Mouse (Mus musculus) induced T-regulatory cell, adult 2 months (primary cell): Measurements from ENCODE around the gene Map3k7.
A peak's percentile ranks its signal among the peaks of the same experiment; 100 is the strongest.
"Not testable (repeated sequence)": the region's sequence is repeated elsewhere in the genome, so short reads cannot be mapped to it uniquely, and the experiment has no call there.

ENCODE experiments used
- DNase-seq: peaks from one replicate; pipeline ENCODE4 v3.0.0-alpha.2; 2012; ENCODE audit warnings: low read depth

The Map3k7 gene

DNA sequence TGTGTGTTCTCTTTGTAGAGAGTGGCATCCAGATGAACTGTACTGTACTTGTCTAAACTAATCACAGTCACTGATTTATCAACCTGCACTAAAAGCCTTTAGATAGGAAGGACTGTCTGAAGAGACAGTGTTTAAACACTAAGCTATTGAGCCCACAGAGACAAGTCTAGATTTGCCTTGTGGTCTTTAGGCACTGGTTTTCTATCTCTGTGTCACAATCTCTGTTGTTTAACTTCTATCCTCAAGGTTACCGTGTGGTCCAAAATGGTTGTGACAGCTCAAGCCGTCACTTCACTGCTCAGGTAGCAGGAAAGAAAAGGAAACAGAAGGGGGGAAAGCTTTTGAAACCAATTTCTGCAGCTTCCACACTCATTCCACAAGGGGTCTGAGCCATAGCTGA, 29.5 kb downstream of the Map3k7 start:
- DNase-seq = no peak

DNA sequence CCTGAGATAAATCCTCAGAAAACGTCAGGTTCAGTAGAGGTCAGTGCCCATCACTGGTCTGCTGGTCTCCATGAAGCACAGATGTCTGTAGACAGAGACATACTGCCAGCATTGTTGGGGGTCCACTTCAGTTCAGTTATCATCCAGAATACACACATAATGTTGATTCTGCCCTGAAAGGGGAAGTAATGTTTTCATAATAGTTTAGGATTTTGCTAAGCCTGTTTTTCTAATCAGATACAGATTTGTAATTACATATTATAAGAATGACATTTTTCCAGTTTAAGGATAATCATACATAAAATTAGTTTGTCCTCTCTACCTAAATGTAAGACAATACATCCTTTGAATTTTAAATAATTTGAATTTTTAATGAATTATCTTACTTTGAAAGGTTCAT, 30.0 kb downstream of the Map3k7 start:
- DNase-seq = no peak

DNA sequence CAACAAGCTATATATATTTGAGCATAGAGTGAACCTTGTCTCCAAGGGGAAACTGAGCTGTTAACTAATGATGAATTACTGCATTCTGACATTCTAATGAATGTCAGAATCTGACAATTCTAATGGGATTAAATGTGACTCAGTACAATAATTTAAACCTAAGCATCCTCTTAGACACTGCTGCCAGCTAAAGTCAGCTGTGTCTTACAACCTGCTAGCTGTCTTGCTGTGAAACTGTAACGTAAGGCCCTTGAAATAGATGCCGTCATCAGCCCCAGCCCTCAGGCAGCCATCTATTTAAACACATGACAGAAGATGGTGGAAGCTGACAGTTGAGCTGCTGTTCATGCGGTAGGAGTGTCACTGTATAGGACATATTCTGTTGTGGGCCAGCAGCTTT, 37.6 kb downstream of the Map3k7 start:
- no peak for DNase-seq

DNA sequence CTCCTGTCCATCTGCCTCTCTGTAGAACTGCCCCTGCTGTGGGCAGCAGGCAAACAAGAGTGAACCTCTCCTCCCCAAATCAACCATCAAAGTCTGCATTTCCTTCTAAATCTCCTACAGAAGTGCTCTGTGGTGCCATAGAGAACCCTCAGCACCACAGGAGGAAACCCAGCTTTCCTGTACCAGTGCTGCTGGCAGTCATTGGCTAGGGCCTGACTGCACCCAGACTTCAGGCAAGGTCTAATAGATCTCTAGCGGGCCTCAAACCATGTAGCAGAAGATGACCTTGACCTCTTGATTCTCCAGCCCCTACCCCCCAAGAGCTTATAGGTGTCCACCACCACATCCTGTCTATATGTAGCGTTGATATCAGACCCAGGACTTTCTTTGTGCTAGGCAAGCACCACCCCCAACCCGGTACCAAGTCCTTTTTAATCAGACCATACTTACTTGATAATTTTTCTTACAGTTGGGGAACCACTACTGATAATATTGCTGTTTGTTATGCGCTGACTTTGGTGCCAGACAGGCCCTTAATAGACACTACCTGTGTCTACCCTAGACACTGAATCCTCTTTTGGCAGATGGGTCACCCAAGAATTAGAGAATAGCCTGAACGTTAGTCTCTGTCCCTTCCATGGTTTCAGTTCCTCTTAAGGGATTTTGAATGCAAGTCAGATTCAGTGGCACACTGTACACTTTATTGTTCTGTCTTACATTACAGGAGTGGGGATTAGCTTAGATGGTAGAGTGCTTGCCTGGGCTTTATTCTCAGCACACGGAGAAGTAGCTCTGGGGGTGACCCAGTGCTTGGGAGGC, 41.1 kb downstream of the Map3k7 start:
- DNase-seq = no peak

DNA sequence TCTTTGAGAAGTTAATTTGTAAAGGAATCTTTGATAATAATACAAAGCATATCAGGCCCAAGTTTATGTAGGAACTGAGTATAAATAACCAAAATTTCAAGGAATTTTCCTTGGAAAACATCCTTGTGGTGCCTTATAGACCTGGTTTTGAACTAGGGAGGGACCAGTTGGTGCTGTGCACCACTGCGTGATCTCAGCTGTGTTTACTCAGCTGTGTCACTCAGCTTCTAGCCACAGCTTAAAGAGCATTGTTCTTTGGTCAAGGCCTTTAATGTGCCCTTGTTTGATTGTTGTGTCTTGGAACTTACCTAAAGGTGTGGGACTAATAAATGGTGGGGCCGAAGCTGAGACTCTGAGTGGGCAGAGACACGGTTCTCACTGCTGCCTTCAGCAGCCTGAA, 43.3 kb downstream of the Map3k7 start:
- no peak for DNase-seq

DNA sequence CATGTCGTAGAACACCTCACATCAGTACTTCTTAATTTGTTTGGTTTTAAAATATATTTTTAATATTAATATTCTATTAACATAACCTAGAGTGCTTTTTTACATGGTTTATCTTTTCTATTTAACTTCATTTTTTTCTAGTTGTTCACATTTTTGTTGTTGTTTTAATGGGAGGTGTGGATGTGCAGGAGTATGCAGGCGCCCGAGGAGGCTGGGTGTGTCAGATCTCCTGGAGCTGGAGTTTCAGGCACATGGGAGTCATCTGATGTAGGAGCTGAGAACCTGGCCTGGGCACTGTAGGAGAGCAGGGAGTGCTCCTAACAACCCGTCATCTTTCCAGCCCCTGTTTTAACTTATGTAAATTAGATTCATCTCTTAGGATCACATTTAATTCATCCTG, 44.2 kb downstream of the Map3k7 start:
- DNase-seq = no peak

DNA sequence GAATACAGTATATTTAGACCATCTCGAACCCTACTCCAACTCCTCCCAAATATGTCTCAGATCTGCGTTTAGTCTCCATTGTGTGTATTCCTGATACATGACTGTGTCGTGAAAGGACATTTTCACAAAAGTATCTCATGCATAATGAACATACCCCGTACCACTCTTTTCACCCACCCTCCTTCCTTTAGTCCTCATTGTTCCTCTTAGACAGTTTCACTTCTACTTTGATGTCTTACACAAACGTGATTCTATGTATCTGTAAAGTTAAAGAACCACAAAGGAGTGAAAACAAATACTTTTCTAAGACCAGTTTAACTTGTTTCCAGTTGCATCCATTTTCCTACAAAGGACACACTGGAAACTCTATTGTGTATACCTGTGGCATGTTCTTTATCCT, 46.9 kb downstream of the Map3k7 start:
- DNase-seq = no peak

DNA sequence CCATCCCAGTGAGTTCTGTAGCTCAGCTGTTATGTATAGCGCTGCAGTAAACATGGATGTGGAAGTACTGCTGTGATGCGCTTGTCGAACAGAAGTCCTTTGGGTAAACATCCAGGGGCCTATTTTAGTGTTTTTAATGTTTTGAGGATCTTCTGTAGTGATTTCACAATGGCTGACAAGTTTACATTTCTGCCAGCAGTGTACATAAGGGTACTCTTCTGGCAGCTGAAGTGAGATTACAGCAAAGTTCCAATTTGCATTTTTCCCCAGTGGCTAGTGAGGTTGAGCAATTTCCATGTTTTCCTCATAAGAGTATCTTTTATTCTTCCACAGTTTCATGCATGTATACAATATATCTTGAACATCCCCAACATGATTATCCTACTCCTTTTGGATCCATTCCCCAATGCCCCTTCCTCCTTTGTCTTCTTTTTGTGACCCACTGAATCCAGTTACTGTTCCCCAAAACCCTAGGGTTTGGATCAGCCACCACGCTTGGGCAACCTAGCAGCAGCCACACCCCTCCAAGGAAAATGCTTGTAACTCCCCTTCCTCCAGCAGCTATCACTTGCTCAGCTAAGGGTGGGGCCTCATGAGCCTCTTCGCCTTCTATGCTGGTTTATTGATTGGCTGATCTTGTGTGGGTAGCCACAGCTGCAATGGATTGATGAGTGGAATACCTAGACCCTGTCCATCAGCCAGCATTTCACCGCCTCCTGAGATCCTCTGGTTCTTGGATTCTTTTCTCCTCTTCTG, 47.5 kb downstream of the Map3k7 start:
- no peak for DNase-seq

DNA sequence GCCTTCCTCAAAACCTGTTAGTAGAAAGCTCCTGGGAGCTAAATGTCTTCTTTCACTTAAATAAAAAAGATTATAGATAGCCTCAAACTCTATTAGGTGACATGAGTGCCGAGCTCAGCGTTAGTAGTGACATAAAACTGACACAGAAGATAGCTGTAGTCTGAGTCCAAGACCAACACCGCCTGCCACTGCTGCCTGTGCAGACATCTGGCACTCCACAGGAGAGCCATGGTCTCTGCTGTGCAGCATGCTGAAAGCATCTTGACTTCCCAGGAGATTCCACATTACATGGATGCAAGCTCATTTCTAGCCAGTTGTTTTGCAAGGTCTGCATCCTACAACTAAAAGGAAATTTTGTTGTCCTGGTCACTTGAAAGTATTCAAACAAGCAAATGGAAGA, 57.2 kb downstream of the Map3k7 start:
- DNase-seq = no peak

DNA sequence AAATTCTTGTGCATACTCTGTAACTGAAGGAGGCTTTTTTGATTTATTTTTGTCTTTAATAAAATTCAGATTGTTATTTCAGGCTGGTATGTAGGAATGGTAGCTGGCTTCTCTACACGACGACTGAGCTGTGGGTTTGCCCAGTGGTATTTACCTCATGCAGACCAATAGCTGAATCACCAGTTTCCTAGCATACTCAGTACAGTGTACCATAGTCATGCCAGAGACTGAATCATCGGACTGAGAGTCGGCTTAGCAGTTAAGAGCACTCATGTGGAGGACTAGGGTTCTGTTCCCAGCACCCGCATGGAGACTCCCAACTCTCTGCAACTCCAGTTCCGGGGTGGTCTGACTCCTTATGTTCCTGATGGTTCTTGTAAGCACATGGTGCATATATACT, 58.4 kb downstream of the Map3k7 start:
- DNase-seq = no peak

DNA sequence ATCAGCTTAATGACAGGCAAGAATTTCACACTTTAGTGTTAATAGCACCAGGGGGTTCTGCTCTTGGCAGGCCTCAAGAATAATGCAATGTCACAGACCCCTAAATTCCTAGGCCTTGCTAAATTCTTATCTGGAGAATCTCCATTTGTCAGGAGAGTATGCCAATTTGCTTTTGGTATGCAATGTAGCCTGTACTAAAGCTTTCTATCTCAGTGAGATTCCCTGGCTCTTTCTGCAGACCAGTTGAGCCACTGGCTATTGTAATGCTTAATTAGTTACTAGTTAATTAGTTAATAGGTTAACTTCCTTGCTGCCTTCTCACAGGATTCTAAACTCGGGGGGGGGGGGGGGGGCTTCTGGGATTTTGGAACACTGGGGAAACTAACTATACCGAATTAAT, 60.3 kb downstream of the Map3k7 start:
- not testable (repeated sequence) for DNase-seq

DNA sequence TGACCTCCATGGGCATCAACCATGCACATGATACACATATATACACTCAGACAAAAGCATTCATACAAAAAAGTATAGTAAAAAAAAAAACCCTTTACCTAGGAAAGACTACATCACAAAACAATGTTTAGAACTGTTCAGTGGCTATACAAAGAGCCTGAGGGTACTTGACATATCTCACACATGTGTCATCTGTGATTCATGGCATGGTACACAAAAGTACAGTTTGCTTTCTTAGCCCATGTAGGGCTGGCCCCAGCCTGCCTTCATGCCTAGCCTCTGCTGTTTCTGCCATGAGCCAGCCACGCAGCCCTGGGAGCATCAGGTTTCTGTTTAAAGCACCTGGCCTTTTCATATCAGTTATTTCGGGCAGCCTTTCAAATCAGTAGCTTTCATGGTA, 61.2 kb downstream of the Map3k7 start:
- DNase-seq = no peak

DNA sequence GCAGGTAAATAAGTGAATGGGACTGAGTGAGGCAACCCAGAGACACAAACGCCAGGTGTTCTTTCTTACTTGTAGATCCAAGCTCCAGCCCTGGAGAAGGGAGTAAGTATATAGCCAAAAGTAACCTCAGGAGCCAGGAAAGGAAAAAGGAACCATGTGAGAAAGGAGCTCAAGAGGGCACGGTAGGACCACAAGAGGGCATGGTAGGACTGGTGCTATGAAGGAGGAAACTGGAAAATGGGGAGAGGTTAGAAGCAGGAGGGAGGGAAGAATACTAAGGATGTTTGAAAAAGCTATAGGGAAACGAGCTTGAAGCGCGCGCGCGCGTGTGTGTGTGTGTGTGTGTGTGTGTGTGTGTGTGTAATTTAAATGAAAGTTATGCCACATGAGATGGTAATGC, 63.2 kb downstream of the Map3k7 start:
- DNase-seq = no peak

DNA sequence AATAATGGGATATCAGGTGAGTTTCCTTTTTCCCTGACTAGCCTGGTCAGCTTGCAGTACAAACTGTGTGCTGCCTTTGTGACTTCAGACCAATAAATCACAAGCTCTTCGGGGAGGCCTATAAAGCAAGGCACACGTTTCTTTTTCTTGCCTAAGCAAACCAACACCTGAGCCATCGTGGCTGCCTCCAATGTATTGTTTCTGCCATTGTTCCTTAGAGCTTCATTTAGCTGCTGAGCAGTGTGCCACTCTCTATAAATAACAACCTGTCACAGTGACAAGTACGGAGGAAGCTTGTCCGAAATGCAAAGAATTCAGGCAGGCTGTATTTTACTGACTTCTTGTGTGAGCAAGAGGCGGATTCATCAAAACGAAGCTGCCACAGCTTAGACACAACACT, 73.4 kb downstream of the Map3k7 start:
- no peak for DNase-seq

DNA sequence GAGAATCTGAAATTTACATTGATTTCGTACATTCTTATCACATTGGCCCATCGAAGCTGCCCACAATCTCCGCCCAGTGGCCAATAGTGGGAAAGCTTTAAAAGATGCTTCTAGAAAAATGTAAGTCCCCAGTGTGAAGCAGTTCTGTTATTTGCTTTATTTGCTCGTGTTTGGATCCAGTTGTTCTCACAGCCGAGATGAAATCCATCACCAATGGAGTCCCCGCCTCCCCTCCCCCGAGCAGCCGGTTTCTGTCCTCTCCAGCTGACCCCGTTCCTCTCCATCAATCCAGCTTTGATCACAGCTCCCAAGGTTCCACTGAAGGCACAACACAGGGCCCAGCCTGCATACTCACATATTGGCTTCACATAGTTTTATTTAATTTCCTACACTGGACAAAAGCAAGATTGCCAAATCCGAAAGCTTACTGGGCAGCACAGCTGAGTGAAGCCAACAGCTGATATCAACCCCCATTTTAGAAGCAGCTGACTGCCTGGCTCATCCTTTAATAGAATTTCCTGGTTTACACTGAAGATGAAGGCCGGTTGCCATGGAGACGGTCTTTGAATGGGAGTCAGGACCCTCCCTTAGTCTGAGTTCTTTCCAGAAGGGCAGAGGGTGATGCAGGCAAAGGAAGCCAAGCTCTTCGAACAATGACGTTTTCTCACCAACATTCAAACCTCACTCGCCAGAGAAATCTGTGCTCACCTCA, 78.0 kb downstream of the Map3k7 start:
- DNase-seq = peak; percentile 26

DNA sequence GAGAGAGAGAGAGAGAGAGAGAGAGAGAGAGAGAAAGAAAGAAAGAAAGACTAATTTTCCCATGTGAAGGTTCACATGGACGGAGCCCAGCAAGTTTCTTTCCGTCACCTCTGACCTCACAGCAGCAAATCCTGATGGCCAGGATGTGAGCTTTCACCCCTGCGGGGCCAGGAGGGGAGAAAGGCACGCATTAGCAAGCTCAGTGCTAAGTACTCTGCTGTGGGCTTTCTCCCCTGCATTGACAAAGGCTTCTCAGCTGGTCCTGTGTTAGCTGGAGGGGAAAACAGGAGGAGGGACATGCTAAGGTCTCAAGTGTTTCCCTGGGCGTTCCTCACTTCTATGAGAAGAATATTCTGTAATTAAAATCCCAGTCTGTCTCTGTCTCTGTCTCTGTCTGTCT, 81.3 kb downstream of the Map3k7 start:
- DNase-seq = no peak

DNA sequence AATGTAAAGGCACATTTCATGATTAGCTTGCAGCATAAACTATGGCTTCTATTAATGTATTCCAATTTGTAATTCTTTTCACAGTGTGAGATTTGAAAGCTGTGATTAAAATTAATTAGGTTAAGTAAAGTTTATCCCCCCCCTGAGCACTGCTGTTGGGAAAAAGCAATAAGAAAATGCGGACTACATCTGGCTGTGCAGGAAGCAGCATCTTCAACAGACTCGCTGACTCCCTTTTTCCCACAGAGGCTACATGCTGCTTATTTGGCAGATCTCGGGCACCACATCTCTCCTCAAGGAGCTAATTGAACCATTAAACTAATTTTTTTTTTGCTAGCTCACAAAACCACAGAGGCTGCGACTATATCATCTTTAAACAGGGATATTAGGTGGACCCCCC, 85.9 kb downstream of the Map3k7 start:
- no peak for DNase-seq

DNA sequence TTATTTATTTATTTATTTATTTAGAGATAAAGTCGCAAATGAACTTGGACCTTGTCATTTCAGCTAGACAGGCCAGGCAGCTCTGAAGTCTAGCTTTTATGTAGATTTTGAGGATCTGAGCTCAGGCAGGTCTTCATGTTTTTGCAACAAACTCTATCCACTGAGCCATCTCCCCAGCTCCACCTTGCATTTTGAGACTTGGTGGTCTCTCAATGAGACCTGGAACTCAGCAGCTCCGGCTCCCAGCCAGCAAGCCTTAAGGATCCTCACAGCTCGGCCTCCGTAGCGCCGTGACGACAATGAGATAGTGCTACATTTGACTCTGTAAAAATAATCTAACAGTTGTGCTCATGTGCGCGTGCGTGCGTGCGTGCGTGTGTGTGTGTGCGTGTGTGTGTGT, 89.3 kb downstream of the Map3k7 start:
- no peak for DNase-seq

DNA sequence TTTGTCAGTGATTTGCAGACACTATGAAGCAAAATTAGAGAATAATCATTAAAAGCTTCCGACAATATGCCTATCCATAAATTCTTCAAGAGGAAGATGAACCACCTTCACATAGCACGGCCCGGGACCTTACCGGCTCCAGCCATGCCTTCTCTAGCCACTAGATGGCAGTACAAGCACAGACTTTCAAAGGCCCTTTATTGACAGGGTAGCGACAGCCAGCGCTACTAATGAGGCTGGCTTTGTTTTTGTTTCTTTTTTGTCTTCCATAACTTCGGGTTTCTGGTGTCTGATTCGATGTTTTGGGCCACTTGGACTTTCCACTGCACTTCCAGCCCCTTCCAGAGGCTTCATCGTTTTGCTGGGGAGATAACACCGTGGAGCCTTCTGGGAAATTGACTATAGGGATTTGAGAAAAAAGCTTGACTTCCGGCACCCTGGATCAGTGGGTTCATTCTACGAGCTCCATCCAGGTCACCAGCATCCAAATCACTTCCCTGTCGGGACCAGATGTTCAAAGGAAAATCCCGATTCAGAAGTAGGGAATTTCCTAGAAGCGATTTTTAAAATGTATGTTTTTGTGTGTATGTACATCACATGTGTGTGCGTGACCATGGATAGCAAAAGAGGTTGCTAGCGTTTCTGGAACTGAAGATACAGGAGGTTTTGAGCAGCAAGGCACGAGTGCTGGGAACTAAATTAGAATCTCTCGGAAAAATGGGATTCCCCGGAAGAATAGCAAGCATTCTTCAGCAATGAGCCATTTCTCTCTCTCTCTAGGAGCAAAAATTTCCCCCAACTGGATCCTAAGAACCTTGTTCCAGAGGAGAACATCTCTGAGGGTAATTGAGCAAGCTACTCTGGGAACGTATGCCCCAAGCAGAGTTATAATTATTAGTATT, 91.5 kb downstream of the Map3k7 start:
- peak; percentile 92 for DNase-seq

DNA sequence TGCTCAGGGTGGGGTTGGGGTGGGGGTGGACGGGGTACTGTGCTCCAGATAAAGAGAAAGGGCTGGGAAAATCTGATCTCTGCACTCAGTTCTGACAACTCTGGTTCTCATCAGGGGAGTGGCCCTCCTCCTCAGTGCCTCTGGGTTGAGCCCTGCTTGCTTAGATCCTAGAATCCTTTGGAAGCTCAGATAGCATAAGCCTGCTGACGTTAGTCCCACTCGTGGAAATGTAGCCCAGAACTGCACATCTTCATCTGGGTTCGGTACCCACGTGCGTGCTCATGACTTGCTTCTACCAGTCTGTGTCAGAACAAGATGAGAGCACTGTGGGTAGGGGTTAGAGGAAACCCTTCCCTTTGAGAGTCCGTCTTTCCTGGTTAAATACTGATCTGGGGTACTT, 92.5 kb downstream of the Map3k7 start:
- DNase-seq = peak; percentile 32

DNA sequence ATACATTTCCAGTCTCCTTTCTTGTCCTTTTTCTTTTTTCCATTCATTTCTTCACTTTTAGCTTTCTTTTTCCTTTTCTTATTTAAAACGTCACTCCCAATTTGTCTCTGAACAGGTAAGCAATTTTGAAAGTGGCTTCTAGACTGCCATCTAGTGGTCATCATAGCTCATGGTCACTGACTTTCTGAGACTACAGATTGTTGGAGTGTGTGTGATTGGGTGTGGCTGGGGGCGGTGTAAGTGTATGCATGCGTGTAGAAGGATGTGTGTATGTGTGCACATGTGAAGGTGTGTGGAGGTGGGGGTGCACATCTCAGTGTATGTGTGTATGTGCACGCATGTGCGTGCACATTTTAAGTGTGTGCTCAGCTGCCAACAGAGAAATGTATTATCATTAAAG, 93.2 kb downstream of the Map3k7 start:
- DNase-seq = peak; percentile 83

DNA sequence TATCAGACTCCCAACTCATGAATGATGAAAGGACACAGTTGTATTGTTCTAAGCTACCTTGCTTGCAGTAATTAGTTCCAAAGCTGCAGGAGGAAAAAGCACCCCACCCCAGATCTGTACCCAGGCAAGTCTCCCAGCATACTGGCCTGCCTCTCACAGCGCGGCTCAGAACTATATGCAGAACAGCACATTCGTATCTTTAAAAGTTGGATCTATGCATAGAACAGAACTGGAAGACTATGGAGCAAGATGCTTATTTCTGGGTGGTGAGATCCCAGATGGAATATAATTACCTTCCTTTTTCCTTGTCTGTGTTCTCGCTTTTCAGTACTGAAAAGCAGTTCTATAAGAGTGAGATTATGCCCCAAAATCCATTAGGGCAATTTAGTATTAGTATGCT, 96.8 kb downstream of the Map3k7 start:
- DNase-seq = no peak
